Mouse (Mus musculus) kidney, embryonic 16.5 days (tissue): ENCODE data around the gene Gnai2. TPM values are rescaled to one million over a fixed set of nuclear protein-coding genes. Genes with fewer than 3 reads are reported as not detected.

Source experiments
- ATAC-seq: fragments of 200-750 bp; cut with Nextera tagmentation; 2 replicates; pipeline ENCODE4 v1.8.0; 2017; ENCODE audit warnings: moderate TSS enrichment; ENCODE audit not compliant: low FRiP score, low TSS enrichment
- H3K27ac ChIP-seq: fragments of 300-500 bp; sonication (generic); 2 replicates; pipeline ENCODE4 v1.5.1; 2014; ENCODE audit warnings: low read length
- H3K27me3 ChIP-seq: fragments of 300-500 bp; sonication (generic); 2 replicates; pipeline ENCODE4 v1.6.1; 2014; ENCODE audit warnings: low read length, control low read depth, mixed read lengths; ENCODE audit not compliant: insufficient read depth
- H3K36me3 ChIP-seq: fragments of 300-500 bp; sonication (generic); 2 replicates; pipeline ENCODE4 v1.6.1; 2014; ENCODE audit warnings: low read length, control low read depth, mixed read lengths; ENCODE audit not compliant: insufficient read depth
- H3K4me1 ChIP-seq: fragments of 300-500 bp; sonication (generic); 2 replicates; pipeline ENCODE4 v1.6.1; 2014; ENCODE audit warnings: low read length, control low read depth, mixed read lengths; ENCODE audit not compliant: insufficient read depth
- H3K4me2 ChIP-seq: fragments of 300-500 bp; sonication (generic); replicated peaks from 2 replicates; pipeline ENCODE4 v1.6.1; 2014; ENCODE audit warnings: low read depth, low read length
- H3K4me3 ChIP-seq: fragments of 300-500 bp; sonication (generic); 2 replicates; pipeline ENCODE4 v1.5.1; 2014; ENCODE audit warnings: mild to moderate bottlenecking, low read length
- H3K9ac ChIP-seq: fragments of 300-500 bp; sonication (generic); replicated peaks from 2 replicates; pipeline ENCODE4 v1.6.1; 2014; ENCODE audit warnings: low read length
- H3K9me3 ChIP-seq: fragments of 300-500 bp; sonication (generic); 2 replicates; pipeline ENCODE4 v1.6.1; 2016; ENCODE audit warnings: low read length, control low read depth
- WGBS: fragments of 180-500 bp; shearing (Covaris S2); extraction: QIAGEN DNeasy Blood & Tissue Kit; methylation state at CpG from one replicate; pipeline ENCODE4 v1.1.7; 2014; 5-methylcytosine and 5-hydroxymethylcytosine counted together
- polyA plus RNA-seq: library from polyadenylated mRNA; unstranded; fragments of >200 nt; fragmentation: Nextera tagmentation; extraction: Ambion mirVana; gene quantifications from 2 replicates; pipeline ENCODE4 v1.2.1, GENCODE M21; 2015

Gnai2 gene
- polyA plus RNA-seq, 1 experiment from 2014 or later: 447 TPM

DNA sequence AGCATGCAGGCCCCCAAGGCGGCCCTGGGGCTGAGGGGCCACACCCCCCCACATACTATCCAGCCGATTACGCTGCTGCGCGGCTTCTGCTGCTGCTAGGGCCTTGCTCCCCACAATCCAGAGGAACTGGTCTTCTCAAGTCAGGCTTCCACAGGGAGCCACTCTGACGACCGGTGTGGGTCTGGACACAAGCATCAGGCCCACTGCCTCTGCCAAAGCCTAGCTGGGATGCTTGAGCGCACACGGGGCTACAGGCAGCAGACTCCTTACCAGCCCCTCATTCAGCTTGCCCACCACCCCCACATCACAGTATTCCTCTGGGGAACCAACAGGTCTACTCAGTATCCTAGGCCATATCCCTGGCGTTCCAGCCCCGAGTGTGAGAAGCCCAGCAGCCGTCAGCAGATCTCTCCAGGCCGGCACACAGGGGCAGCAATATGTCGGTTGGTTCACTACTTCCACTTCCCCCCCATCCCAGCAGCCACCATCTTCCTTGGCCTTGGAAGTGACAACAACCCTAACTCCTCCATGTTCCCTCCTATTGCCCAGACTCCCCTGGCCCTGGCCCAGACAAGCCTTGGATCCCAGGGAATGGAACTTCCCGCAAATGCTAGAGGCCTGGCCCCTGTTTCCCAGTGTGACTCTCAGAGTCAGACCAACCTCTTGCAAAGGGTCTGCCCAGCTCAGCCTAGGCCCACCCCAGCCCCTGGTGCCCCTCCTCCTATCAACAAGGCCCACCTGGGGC lies 1.3 kb downstream of the Gnai2 start:
- 0% methylated on average over 15 of the region's 15 CpGs for WGBS
- Histone ChIP-seq H3K9me3 (no peaks in the 10 kb centered on the region), H3K9ac (peak overlapping the region; percentile 94), H3K4me3 (peak overlapping the region; percentile 94), H3K27ac (peak overlapping the region; percentile 94), H3K36me3 (0 out of 2 replicates have a peak, but pooled peaks cover 3% of the 10 kb centered on the region), H3K4me2 (peak overlapping the region; percentile 98), H3K4me1 (peaks cover 59% of the 10 kb centered on the region), H3K27me3 (no peaks in the 10 kb centered on the region)
- ATAC-seq: 0 out of 2 replicates have a peak, but pooled peaks have one; percentile 0

DNA sequence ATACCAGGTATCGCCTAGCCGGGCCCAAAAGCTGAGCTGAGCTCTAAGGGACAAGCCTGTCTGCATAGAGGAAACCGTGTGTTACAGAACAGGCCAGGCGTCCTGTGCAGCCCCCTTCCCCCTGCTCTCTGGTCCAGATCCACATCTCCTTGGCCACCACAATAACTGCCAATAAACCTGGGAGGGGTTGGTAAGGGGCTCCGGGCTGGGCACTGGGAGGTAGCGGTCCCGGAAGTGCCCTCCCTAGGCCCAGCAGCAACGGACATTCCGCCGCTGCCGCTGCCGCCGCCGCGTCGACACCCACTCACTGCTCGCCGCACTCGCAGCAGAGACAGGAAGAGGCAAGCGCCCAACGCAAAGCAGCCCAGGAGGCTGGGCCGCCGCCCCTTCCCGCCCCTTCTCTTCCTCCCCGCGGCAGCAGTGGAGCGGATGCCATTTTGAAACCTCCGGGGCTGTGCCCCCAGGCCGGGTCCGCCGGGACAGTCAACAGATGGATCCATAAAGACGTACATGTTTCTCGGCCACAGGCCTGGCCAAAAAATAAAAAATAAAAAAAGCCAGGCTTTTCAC lies 2.0 kb downstream of the Gnai2 start:
- H3K9ac ChIP-seq: peak overlapping the region; percentile 94
- H3K4me2 ChIP-seq: peak overlapping the region; percentile 98
- peak overlapping the region; percentile 94 for H3K4me3 ChIP-seq
- H3K27me3 ChIP-seq: no peaks in the 10 kb centered on the region
- H3K4me1 ChIP-seq: peaks cover 66% of the 10 kb centered on the region
- peak; percentile 40; the same call in 1 of the 2 replicates for ATAC-seq
- H3K36me3 ChIP-seq: 0 out of 2 replicates have a peak, but pooled peaks cover 3% of the 10 kb centered on the region
- H3K27ac ChIP-seq: peak overlapping the region; percentile 94
- no peaks in the 10 kb centered on the region for H3K9me3 ChIP-seq
- under 1% methylated on average over 33 of the region's 33 CpGs for WGBS

DNA sequence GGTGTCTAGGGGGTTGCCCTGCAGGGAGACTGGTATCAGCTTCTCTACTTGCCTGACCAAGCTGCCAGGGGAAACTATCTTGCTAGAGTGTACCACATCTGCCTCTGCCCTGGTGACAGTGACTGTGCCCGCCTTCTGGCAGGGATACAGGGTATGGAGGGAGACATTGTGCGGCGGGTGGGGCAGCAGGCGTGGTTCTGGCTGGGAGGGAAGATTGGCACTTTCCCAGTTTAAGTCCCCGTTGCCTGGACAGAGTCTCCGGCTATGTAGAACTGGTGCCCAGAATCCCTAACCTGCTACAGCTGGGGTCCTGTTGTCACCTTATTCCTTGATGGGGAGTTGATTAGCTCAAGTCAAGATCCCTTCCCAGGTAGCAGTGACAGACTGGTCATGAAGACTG lies 2.7 kb downstream of the Gnai2 start:
- Histone ChIP-seq H3K9me3 (no peaks in the 10 kb centered on the region), H3K4me2 (peak overlapping the region; percentile 98), H3K4me3 (peak overlapping the region; percentile 94), H3K27me3 (no peaks in the 10 kb centered on the region), H3K9ac (peak overlapping the region; percentile 94), H3K4me1 (peaks cover 72% of the 10 kb centered on the region), H3K36me3 (0 out of 2 replicates have a peak, but pooled peaks cover 7% of the 10 kb centered on the region), H3K27ac (peak overlapping the region; percentile 94)
- ATAC-seq: no peak
- 66% methylated on average over 6 of the region's 6 CpGs for WGBS

DNA sequence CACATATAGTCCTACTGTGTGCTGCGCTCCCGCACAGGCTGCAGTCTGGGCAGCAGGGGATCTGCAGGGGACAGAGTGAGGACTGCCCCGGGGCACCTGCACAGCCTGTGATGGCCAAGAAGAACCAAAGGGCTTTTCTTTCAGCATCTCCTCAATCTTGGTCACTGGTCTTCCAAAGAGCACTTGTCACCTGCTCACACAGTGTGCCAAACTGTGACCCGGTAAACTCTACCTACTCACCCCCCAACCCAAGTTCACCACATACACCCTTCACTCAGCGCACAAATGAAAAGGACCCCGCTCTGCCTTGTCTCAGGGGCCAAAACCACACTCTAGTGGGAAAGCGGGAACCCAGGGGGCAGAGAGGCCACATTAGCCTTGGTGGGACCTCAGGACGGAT lies 3.3 kb downstream of the Gnai2 start:
- H3K27me3 ChIP-seq: no peaks in the 10 kb centered on the region
- peak overlapping the region; percentile 94 for H3K27ac ChIP-seq
- H3K9me3 ChIP-seq: no peaks in the 10 kb centered on the region
- no peak for ATAC-seq
- H3K4me1 ChIP-seq: peaks cover 74% of the 10 kb centered on the region
- 0 out of 2 replicates have a peak, but pooled peaks cover 8% of the 10 kb centered on the region for H3K36me3 ChIP-seq
- H3K4me2 ChIP-seq: peak overlapping the region; percentile 98
- WGBS: 91% methylated on average over 8 of the region's 8 CpGs
- H3K9ac ChIP-seq: peak overlapping the region; percentile 94
- peak overlapping the region; percentile 94 for H3K4me3 ChIP-seq

DNA sequence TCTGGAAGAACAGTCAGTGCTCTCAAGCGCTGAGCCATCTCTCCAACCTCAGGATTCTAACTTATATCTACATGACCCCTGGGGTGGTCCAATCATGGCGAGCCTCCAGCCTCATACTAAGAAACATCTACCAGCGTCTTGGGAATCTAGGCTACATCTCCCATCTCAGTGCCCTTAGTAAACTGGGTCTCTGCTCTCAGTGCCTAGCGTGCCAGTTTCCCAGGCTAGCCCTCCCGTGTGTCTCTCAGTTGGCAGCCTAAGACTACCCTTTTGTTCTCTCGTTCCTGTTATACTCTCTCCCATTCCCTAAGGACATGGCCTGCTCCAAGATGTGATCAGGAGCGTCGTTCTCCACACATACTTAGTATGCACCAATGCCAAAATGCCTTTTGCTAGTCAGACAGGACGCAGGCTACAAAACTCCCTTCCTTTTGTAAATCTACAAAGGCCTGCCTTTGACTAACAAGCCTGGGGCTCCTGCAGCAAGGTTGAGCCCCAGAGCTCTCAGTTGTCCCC lies 3.8 kb downstream of the Gnai2 start:
- peak overlapping the region; percentile 98; the same call in 1 of the 2 replicates for H3K4me2 ChIP-seq
- 70% methylated on average over 9 of the region's 9 CpGs for WGBS
- 0 out of 2 replicates have a peak overlapping the region, but pooled peaks have one; percentile 94 for H3K4me3 ChIP-seq

DNA sequence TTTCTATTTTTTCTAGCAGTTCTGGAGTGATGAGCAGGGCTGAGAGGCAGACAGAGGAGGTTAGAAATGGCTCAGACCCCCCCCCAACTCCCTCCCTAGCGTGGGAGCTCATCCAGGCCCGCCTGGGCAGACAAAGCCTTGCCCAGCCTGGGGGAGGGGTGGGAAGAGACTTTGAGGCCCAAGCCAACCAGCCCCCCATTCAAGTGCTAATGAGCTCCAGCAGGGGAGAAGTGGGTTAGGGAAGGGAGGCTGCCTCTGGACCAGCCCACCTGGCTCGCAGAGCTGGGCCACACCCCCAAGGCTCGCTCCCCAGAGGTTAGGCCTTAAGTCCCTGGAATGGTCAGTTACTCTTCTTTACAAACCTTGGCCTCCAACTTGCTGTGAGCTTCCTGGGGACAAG lies 4.6 kb downstream of the Gnai2 start:
- H3K9me3 ChIP-seq: no peaks in the 10 kb centered on the region
- H3K27me3 ChIP-seq: no peaks in the 10 kb centered on the region
- 8% methylated on average over 4 of the region's 4 CpGs for WGBS
- H3K36me3 ChIP-seq: 0 out of 2 replicates have a peak, but pooled peaks cover 8% of the 10 kb centered on the region
- peak overlapping the region; percentile 55 for H3K9ac ChIP-seq
- H3K27ac ChIP-seq: peak overlapping the region; percentile 94
- H3K4me2 ChIP-seq: peak overlapping the region; percentile 30
- H3K4me1 ChIP-seq: peaks cover 75% of the 10 kb centered on the region
- H3K4me3 ChIP-seq: no peak overlapping the region
- no peak for ATAC-seq

More for the DNA sequence above, 3.8 kb downstream of the Gnai2 start:
- H3K27ac ChIP-seq: peak overlapping the region; percentile 94
- no peaks in the 10 kb centered on the region for H3K27me3 ChIP-seq
- H3K9ac ChIP-seq: peak overlapping the region; percentile 94
- no peak for ATAC-seq
- H3K4me1 ChIP-seq: peaks cover 79% of the 10 kb centered on the region
- H3K36me3 ChIP-seq: 0 out of 2 replicates have a peak, but pooled peaks cover 8% of the 10 kb centered on the region
- no peaks in the 10 kb centered on the region for H3K9me3 ChIP-seq

DNA sequence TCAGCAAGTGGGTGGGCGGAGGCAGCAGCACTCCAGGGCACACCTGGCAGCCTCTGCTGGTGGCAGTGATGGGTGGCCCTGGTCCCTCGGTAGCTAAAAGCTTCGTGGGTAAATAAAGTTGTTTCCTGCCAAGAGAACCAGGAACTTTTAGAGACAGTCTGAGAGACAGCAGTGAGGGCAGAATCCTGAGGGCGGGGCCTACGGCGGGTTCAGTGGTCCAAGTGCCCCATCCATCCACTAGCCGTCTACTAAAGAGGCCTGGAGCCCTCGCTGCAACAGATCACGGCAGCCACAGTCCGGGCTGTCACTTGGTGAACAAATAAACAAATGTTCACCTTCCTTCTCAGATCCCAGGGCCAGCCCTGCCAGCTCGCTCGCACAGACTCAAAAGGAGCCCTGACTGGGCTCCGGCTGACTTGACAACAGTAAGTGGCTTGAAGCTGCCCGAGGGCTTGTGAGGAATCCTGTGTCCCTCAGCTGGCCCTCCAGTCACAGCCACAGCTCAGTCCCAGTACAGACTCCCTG lies 5.2 kb downstream of the Gnai2 start:
- ATAC-seq: no peak
- H3K4me2 ChIP-seq: peak overlapping the region; percentile 30
- H3K36me3 ChIP-seq: 0 out of 2 replicates have a peak, but pooled peaks cover 8% of the 10 kb centered on the region
- no peak overlapping the region for H3K4me3 ChIP-seq
- WGBS: 21% methylated on average over 14 of the region's 14 CpGs
- H3K27ac ChIP-seq: peak overlapping the region; percentile 94
- peaks cover 75% of the 10 kb centered on the region for H3K4me1 ChIP-seq
- H3K27me3 ChIP-seq: no peaks in the 10 kb centered on the region
- peak overlapping the region; percentile 55 for H3K9ac ChIP-seq
- H3K9me3 ChIP-seq: no peaks in the 10 kb centered on the region

DNA sequence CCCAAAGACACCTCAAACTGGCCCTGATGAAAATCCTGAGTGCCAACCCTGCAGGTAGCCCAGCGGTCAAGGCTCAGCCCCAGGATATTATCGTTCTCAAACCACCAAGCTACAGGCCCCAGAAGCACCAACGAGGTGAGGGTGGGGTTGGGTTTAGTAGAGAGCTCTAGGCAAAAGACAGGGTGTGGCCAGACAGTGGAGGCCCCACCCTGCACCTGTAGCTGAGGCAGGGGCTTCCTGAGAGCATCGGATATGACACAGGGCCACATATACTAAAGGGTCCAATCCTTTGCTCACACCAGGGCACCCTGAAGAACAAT lies 5.8 kb downstream of the Gnai2 start:
- Histone ChIP-seq H3K4me2 (peak overlapping the region; percentile 30), H3K9me3 (no peaks in the 10 kb centered on the region), H3K4me1 (peaks cover 80% of the 10 kb centered on the region), H3K36me3 (0 out of 2 replicates have a peak, but pooled peaks cover 8% of the 10 kb centered on the region), H3K27me3 (no peaks in the 10 kb centered on the region), H3K9ac (peak overlapping the region; percentile 48), H3K27ac (peak overlapping the region; percentile 94), H3K4me3 (peak overlapping the region; percentile 19)
- 24% methylated on average over 4 of the region's 4 CpGs for WGBS
- ATAC-seq: no peak

DNA sequence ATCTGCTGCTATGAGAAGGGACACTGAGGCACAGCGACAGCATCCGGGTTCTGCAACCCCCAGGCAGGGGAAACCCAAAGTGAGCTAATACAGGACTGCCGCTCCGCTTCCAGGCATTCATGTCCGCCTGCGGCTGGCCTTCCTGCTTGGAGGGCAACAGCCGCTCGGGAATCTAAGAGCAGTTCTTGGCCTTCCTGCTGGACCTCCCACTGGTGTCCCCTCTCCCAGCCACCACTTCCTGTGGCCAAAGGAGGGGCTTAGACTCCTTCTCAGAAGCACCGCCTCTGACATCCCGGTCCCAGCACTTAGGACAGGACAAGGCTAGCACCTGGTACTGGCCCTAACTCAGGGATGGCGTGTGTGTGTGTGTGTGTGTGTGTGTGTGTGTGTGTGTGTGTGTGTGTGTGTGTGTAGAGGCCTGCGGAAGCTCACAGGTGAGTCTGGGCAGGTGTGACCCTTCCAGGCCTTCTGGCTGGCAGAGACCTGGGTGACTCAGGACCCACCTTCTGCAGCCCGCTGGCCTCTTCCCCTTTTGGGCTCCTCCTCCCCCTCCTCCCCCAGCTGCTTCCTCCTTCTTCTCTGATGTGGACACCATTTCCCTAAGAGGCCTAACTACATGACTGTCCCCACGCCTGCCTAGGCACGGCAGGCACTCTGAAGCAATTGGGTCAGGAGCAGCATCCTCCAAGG lies 6.3 kb downstream of the Gnai2 start:
- peak overlapping the region; percentile 19 for H3K4me3 ChIP-seq
- 0 out of 2 replicates have a peak, but pooled peaks cover 11% of the 10 kb centered on the region for H3K36me3 ChIP-seq
- H3K9me3 ChIP-seq: no peaks in the 10 kb centered on the region
- H3K4me1 ChIP-seq: peaks cover 82% of the 10 kb centered on the region
- peak; percentile 23 for ATAC-seq
- peak overlapping the region; percentile 94 for H3K27ac ChIP-seq
- no peaks in the 10 kb centered on the region for H3K27me3 ChIP-seq
- H3K9ac ChIP-seq: peak overlapping the region; percentile 61
- H3K4me2 ChIP-seq: peak overlapping the region; percentile 30
- 37% methylated on average over 13 of the region's 15 CpGs for WGBS
